ENCODE assay signal across 20 mouse cellular contexts in the genomic region with DNA sequence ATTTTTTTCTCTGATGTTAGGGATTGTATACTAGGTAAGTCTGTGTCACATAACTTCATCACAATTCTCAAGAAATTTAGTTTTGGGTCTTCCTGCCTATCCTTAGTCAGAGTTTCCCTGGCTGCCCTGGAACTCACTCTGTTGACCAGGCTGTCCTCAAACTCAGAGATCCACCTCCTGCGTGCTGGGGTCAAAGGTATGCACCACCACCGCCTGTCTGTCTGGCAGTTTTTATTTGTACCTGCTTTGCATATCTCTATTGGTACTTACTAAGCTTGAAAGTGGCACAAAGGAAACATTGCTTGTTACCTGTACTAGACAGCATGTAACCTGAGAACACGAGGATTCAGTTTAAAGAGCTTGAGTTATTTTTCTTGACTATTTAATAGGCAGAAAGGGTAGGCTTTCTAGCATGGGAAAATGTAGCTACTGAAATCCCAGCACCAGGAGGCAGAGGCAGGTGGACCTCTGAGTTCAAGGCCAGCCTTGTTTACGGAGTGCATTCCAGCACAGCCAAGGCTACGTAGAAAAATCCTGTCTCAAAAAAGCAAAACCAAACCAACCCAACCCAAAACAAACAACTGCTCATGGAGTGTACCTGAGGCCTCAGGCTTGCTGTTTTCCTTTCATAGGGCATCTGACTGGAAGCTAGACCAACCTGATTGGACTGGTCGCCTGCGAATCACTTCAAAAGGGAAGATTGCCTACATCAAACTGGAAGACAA. TPM values are rescaled to one million over a fixed set of nuclear protein-coding genes. Genes with fewer than 3 reads are reported as not detected.
DNase-seq lines count a peak whose midpoint lies in the region; ATAC-seq lines count a peak whose summit lies in the region.
"Had no signal": no experiment of that assay in that cellular context is flagged by ENCODE, and none has a peak within 500 bp of the region (broad histone marks: within the 10 kb centered on the region; RNA-seq: fewer than 3 reads in every experiment).

No protein-coding gene starts in this region.

- H3K4me3 ChIP-seq in kidney, embryonic 16.5 days (ENCODE audit: low read length) = no peak overlapping the region
- no peak overlapping the region for H3K4me3 ChIP-seq in intestine, embryonic 16.5 days (ENCODE audit: low read length)
- H3K4me3 ChIP-seq: embryonic facial prominence, embryonic 13.5 days; erythroblast, embryonic 14.5 days; forebrain, embryonic 12.5 days; hindbrain, embryonic 15.5 days; left cerebral cortex, adult 2 months had no signal

- H3K4me1 ChIP-seq in kidney, embryonic 16.5 days (ENCODE audit: insufficient read depth, low read length) = peaks cover 6% of the 10 kb centered on the region
- peaks cover 9% of the 10 kb centered on the region for H3K4me1 ChIP-seq in intestine, embryonic 16.5 days (ENCODE audit: control insufficient read depth, insufficient read depth, low read length)

- peak; percentile 62 for DNase-seq in kidney, adult 9 months
- DNase-seq in kidney, postnatal 25 days = peak; percentile 36 to 60
- peak; percentile 73 for DNase-seq in yolk sac, embryonic 10.5 days (ENCODE audit: low spot score)
- no peak for DNase-seq in layer of hippocampus, adult 9-10 months (ENCODE audit: low spot score)
- DNase-seq in embryo, embryonic 11 days = no peak
- DNase-seq: adrenal gland, postnatal 14 days; cerebellum, adult 2 months; cerebellum, postnatal 25 days; gastrocnemius, postnatal 36 days; heart, postnatal 4 days; lung, postnatal 4 days; thymus, postnatal 14 days had no signal

- no peak for ATAC-seq in kidney, embryonic 16.5 days (ENCODE audit: low FRiP score, low TSS enrichment)
- peak; percentile 47; the same call in 1 of the 2 replicates for ATAC-seq in intestine, embryonic 16.5 days

- no peak overlapping the region for H3K4me2 ChIP-seq in kidney, embryonic 16.5 days (replicated peaks; ENCODE audit: low read depth, low read length)
- H3K4me2 ChIP-seq in intestine, embryonic 16.5 days (ENCODE audit: low read depth, low read length) = no peak overlapping the region
- H3K4me2 ChIP-seq: embryonic facial prominence, embryonic 13.5 days; forebrain, embryonic 12.5 days; hindbrain, embryonic 15.5 days had no signal

- H3K27ac ChIP-seq in kidney, embryonic 16.5 days (ENCODE audit: low read length) = no peak overlapping the region
- H3K27ac ChIP-seq in intestine, embryonic 16.5 days (ENCODE audit: low read length) = no peak overlapping the region
- H3K27ac ChIP-seq: embryonic facial prominence, embryonic 13.5 days; forebrain, embryonic 12.5 days; hindbrain, embryonic 15.5 days; left cerebral cortex, adult 2 months had no signal

- no peaks in the 10 kb centered on the region for H3K27me3 ChIP-seq in kidney, embryonic 16.5 days (ENCODE audit: insufficient read depth, low read length)
- no peaks in the 10 kb centered on the region for H3K27me3 ChIP-seq in intestine, embryonic 16.5 days (replicated peaks; ENCODE audit: control insufficient read depth, insufficient read depth, low read length)
- H3K27me3 ChIP-seq: embryonic facial prominence, embryonic 13.5 days; forebrain, embryonic 12.5 days; hindbrain, embryonic 15.5 days had no signal

- no peak overlapping the region for H3K9ac ChIP-seq in kidney, embryonic 16.5 days (replicated peaks; ENCODE audit: low read length)
- no peak overlapping the region for H3K9ac ChIP-seq in intestine, embryonic 16.5 days (ENCODE audit: low read depth, low read length)
- H3K9ac ChIP-seq: embryonic facial prominence, embryonic 13.5 days; forebrain, embryonic 12.5 days; hindbrain, embryonic 15.5 days had no signal

- H3K9me3 ChIP-seq in kidney, embryonic 16.5 days (ENCODE audit: low read length) = no peaks in the 10 kb centered on the region
- no peaks in the 10 kb centered on the region for H3K9me3 ChIP-seq in intestine, embryonic 16.5 days (ENCODE audit: control insufficient read depth, low read length)
- H3K9me3 ChIP-seq: embryonic facial prominence, embryonic 13.5 days; forebrain, embryonic 12.5 days; hindbrain, embryonic 15.5 days had no signal

- WGBS in kidney, embryonic 16.5 days = 85% methylated on average over 7 of the region's 7 CpGs
- WGBS in intestine, embryonic 16.5 days = 72% methylated on average over 7 of the region's 7 CpGs

- H3K36me3 ChIP-seq in kidney, embryonic 16.5 days (ENCODE audit: insufficient read depth, low read length) = peaks cover 49% of the 10 kb centered on the region
- H3K36me3 ChIP-seq in intestine, embryonic 16.5 days (ENCODE audit: control insufficient read depth, insufficient read depth, low read length) = peaks cover 24% of the 10 kb centered on the region

RNA-seq across cellular contexts. Expression of a gene that starts 5.7 kb away (rescaled TPM):
- 54.7 and 58.6 TPM in 2 replicates for polyA plus RNA-seq in kidney, embryonic 16.5 days (2015; fragmentation: Nextera tagmentation; extraction: Ambion mirVana)
- 60.6 and 60.8 TPM in 2 replicates for polyA plus RNA-seq in intestine, embryonic 16.5 days (2015; fragmentation: Nextera tagmentation; extraction: Ambion mirVana)

RNA-seq across cellular contexts. Expression of a gene that starts 24.0 kb away (rescaled TPM):
- 1.7 and 1.8 TPM in 2 replicates for polyA plus RNA-seq in kidney, embryonic 16.5 days (2015; fragmentation: Nextera tagmentation; extraction: Ambion mirVana)
- 2.1 TPM in 2 replicates for polyA plus RNA-seq in intestine, embryonic 16.5 days (2015; fragmentation: Nextera tagmentation; extraction: Ambion mirVana)
- polyA plus RNA-seq: erythroblast, embryonic 14.5 days had no signal

RNA-seq across cellular contexts. Expression of a gene that starts 41.7 kb away (rescaled TPM):
- 3.0 and 3.3 TPM in 2 replicates for polyA plus RNA-seq in kidney, embryonic 16.5 days (2015; fragmentation: Nextera tagmentation; extraction: Ambion mirVana)
- 3.6 TPM in 2 replicates for polyA plus RNA-seq in intestine, embryonic 16.5 days (2015; fragmentation: Nextera tagmentation; extraction: Ambion mirVana)
- polyA plus RNA-seq: C2C12; erythroblast, embryonic 14.5 days had no signal

Comparison
In these comparisons a context has a peak if more than half of its experiments do, and no peak if none do; other contexts are left out.
1. DNase-seq: peak in kidney, adult 9 months (single experiment), kidney, postnatal 25 days (2 of 2) and yolk sac, embryonic 10.5 days (single experiment); none in layer of hippocampus, adult 9-10 months (single experiment) and embryo, embryonic 11 days (single experiment).